In genomic region chr9:51327555-51327903, GRCm38 (mm10) we compare ENCODE assay signal across 23 mouse cellular contexts. TPM values are rescaled to one million over a fixed set of nuclear protein-coding genes. Genes with fewer than 3 reads are reported as not detected.
DNase-seq lines count a peak whose midpoint lies in the region; TF ChIP-seq lines count a peak whose summit lies in the region.
"Had no signal": no experiment of that assay in that cellular context is flagged by ENCODE, and none has a peak within 500 bp of the region (broad histone marks: within the 10 kb centered on the region; RNA-seq: fewer than 3 reads in every experiment).

No protein-coding gene starts in this region.

- H3K4me3 ChIP-seq in CH12.LX (replicated peaks in 1 of 3; ENCODE audit: low read depth in 2 of 3, low read length in 2 of 3, poor library complexity in 1 of 3): peak overlapping the region; percentile 65 to 85 (median 72)

- no peak for DNase-seq in CH12.LX (ENCODE audit: extremely low read depth)
- DNase-seq in cerebellum, adult 18-20 months: no peak
- DNase-seq: adrenal gland, adult 2 months; adrenal gland, adult 8-10 months; adrenal gland, postnatal 10 days; adrenal gland, postnatal 14 days; adrenal gland, postnatal 25 days; adrenal gland, postnatal 36 days; B cell, adult 2 months; cerebellum, adult 11 months; cerebellum, adult 11-12 months; cerebellum, adult 2 months; cerebellum, adult 8-10 months; cerebellum, adult 9-10 months had no signal

- in situ Hi-C loops in CH12.LX (cut with MboI; ENCODE audit: low pct_ligation_motif_present, low pct_unique_long_range_greater_than_20kb, low sequenced_read_pairs): loop anchor here (25.0 kb wide), 2 partner anchors 435 to 585 kb away; partner anchors contain the start of gene Arhgap20

- peak overlapping the region; percentile 92 for H3K27ac ChIP-seq in CH12.LX (ENCODE audit: insufficient read depth, low read depth)

- peaks cover 10 to 27% of the 10 kb centered on the region in 2 experiments for H3K36me3 ChIP-seq in CH12.LX (replicated peaks in 1 of 2; ENCODE audit: control insufficient read depth in 1 of 2, insufficient read depth in 1 of 2, low read length in 1 of 2)
- H3K36me3 ChIP-seq: G1E had no signal

- dilution Hi-C loops in CH12.LX (cut with MboI; ENCODE audit: extremely low pct_ligation_motif_present, extremely low pct_unique_long_range_greater_than_20kb, low sequenced_read_pairs): no loop called here

- peak; percentile 5; the same call in 1 of the 2 replicates for TF ChIP-seq EP300 in CH12.LX (IDR thresholded peaks at IDR 0.05; ENCODE audit: low read length)

- peaks cover 63% of the 10 kb centered on the region for H3K79me2 ChIP-seq in CH12.LX (replicated peaks; ENCODE audit: control insufficient read depth, extremely low read depth, insufficient read depth, poor library complexity, severe bottlenecking)

- H3K4me1 ChIP-seq in CH12.LX (ENCODE audit: control insufficient read depth in 1 of 2, insufficient read depth in 2 of 2): peaks cover 17 to 52% of the 10 kb centered on the region in 2 experiments

- H3K27me3 ChIP-seq in CH12.LX (replicated peaks): no peaks in the 10 kb centered on the region

- peak overlapping the region; percentile 32; the same call in 1 of the 2 replicates for H3K4me2 ChIP-seq in CH12.LX (ENCODE audit: insufficient read depth, low read depth, poor library complexity, severe bottlenecking)

- no peaks in the 10 kb centered on the region for H3K9me3 ChIP-seq in CH12.LX (replicated peaks; ENCODE audit: low read length)
- H3K9me3 ChIP-seq: G1E had no signal

- peak overlapping the region; percentile 60 for H3K9ac ChIP-seq in CH12.LX (ENCODE audit: insufficient read depth, low read depth)

- TF ChIP-seq POLR2A in CH12.LX (IDR thresholded peaks at IDR 0.05; ENCODE audit: low read depth, low read length): 0 out of 2 replicates have a peak, but pooled peaks have one; percentile 12

- no peak for TF ChIP-seq CTCF in CH12.LX (conservative IDR thresholded peaks at IDR 0.05 in 1 of 2, IDR thresholded peaks at IDR 0.05 in 1 of 2; ENCODE audit: low read depth in 2 of 2, low read length in 2 of 2)

- no peak for TF ChIP-seq RAD21 in CH12.LX (IDR thresholded peaks at IDR 0.05; ENCODE audit: low read depth, low read length)

TF ChIP-seq in CH12.LX, 34 proteins besides CTCF, POLR2A, EP300 and RAD21:
- TF ChIP-seq ZMIZ1 (IDR thresholded peaks at IDR 0.05; ENCODE audit: low read depth, low read length) (peak; percentile 71), SIN3A (IDR thresholded peaks at IDR 0.05; ENCODE audit: low read length) (peak; percentile 84; the same call in 1 of the 2 replicates), MAFK (IDR thresholded peaks at IDR 0.05; ENCODE audit: insufficient replicate concordance, low read length) (no peak)

RNA-seq across cellular contexts. Expression of gene 1810046K07Rik, which starts 1.2 kb away (rescaled TPM):
- 26.4 and 33.4 TPM in 2 replicates for total RNA-seq in CH12.LX (2012; rRNA removed)
- total RNA-seq in CH12.LX (2014; rRNA removed): 49.0 and 59.9 TPM in 2 replicates
- 179 and 188 TPM in 2 replicates for polyA plus RNA-seq in CH12.LX (2012; ENCODE audit: insufficient read length, low read depth)
- total RNA-seq: adrenal gland, adult 18-20 months; adrenal gland, adult 2 months; adrenal gland, postnatal 25 days; adrenal gland, postnatal 36 days; ES-E14; G1E; MEL had no signal
- polyA plus RNA-seq: activated CD4-positive, CD25-positive, alpha-beta regulatory T cell, adult 4 months; adrenal gland, adult 2 months; brain, embryonic 14.5 days; C2C12; CD4-positive, CD25-positive, alpha-beta regulatory T cell, adult 4 months; cerebellum, adult 2 months; G1E; Patski had no signal

RNA-seq across cellular contexts. Expression of gene Colca2, which starts 49.2 kb away (rescaled TPM):
- total RNA-seq in CH12.LX (2012; rRNA removed): 0.25 TPM in 1 of 2 replicates, not detected in the other
- total RNA-seq in CH12.LX (2014; rRNA removed): 0.26 TPM in 1 of 2 replicates, not detected in the other
- polyA plus RNA-seq in CH12.LX (2012; ENCODE audit: insufficient read length, low read depth): 0.97 and 1.1 TPM in 2 replicates
- total RNA-seq: MEL had no signal
- polyA plus RNA-seq: activated CD4-positive, CD25-positive, alpha-beta regulatory T cell, adult 4 months; G1E had no signal
